Mouse (Mus musculus) adrenal gland, adult (tissue): ENCODE results near the gene Zfp273.
A peak's percentile ranks its signal among the peaks of the same experiment; 100 is the strongest.
"Not testable (repeated sequence)": the region's sequence is repeated elsewhere in the genome, so short reads cannot be mapped to it uniquely, and the experiment has no call there.

ENCODE experiments used
- DNase-seq, 2 experiments: peaks; one replicate each; pipeline ENCODE4 v3.0.0; 2022 to 2023; ENCODE audit warnings: low spot score in 1 of 2; ENCODE audit not compliant: inconsistent age in 2 of 2

Gene Zfp273

DNA sequence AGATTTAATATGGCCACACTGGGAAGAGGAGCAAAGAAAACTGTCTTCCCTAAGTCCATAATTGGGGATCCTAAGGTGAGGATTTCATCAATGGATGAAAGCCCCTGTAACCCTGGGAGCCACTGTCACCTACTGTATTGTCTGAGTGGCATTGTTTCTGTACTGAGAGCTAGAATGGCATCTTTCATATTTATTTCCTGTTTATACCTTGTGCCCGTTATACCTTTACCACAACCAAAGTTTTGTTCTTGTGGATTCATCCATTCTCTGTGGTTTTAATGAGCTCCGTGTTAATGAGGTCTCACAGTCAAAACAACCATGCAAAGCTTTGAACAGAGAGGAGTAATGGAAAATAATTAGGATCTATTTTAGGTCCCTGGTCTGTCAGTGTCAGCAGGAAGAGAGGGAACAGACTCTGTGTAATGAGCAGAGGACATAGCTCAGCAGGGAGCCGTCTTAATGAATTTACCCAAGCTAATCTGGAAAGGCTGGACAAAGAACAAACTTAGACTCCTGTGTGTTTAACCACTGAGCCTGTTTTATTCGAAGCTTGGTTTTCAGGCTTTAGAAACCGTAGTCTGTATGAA is 51.3 kb downstream of the Zfp273 start:
- no peak for DNase-seq

DNA sequence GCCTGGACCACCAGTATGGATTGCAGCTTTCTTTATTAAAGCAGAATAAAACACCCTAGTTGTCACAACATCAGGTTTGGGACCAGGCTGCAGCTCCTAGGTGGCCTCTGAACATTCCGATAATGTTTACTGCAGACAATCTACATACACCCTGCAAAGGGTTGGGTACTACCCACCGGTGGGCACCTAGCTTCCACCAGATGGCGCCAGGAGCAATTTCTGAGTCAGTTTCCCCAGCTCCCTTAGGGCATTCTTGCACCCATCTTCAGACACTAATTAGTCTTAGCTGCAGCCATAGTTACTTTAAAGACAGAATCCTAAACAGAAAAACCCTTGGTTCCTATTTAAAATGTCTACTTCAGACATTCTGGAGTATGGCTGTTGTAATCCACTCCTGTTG is 54.4 kb downstream of the Zfp273 start:
- peak in 1 of 2 experiments; percentile 40 for DNase-seq

DNA sequence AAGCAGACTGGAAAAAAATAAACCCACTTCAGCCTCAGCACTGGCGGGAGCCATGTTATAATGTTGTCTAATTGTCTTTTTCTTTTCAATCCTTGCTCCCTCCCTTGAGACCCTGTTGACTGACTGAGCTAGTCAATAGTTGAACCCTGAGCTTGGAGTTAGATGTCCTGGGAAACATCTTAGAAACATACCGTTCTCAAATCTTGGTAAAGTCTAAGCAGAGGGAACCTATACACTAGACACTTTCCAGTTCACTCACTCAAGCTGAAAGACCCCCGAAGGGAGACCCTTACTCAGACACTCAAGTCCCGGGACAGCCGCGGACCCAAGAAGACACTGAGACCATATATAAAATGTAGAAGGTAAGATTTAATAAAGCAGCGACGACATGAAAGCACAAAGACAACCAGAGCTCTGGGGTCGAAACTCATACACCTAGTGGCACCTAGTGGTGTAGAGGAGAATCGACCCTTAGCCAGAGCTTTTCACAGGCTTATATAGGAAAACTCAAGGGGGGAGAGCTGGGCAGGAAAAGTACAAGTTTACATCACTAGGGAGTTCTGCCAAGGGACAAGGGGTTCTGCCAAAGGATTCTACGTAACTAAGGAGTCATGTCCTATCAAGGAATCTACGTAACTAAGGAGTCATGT is 62.6 kb downstream of the Zfp273 start:
- not testable (repeated sequence) for DNase-seq
